Mouse (Mus musculus) forebrain, embryonic 13.5 days (tissue): Measurements from ENCODE around the gene Kif6. TPM values are rescaled to one million over a fixed set of nuclear protein-coding genes. Genes with fewer than 3 reads are reported as not detected.

Experiments used
- ATAC-seq: fragments of 200-750 bp; cut with Nextera tagmentation; 2 replicates; pipeline ENCODE4 v1.8.0; 2017
- H3K27ac ChIP-seq: fragments of 300-500 bp; sonication (generic); 2 replicates; pipeline ENCODE4 v1.5.1; 2015; ENCODE audit warnings: inconsistent platforms, mild to moderate bottlenecking, moderate library complexity
- H3K27me3 ChIP-seq: fragments of 300-500 bp; sonication (generic); 2 replicates; pipeline ENCODE4 v1.6.1; 2015; ENCODE audit warnings: mild to moderate bottlenecking, inconsistent platforms
- H3K36me3 ChIP-seq: fragments of 300-500 bp; sonication (generic); 2 replicates; pipeline ENCODE4 v1.6.1; 2015; ENCODE audit warnings: mild to moderate bottlenecking, inconsistent platforms; ENCODE audit not compliant: poor library complexity, severe bottlenecking
- H3K4me1 ChIP-seq: fragments of 300-500 bp; sonication (generic); 2 replicates; pipeline ENCODE4 v1.6.1; 2015; ENCODE audit warnings: inconsistent platforms
- H3K4me2 ChIP-seq: fragments of 300-500 bp; sonication (generic); 2 replicates; pipeline ENCODE4 v1.6.1; 2015; ENCODE audit warnings: inconsistent platforms, mild to moderate bottlenecking, moderate library complexity
- H3K4me3 ChIP-seq: fragments of 300-500 bp; sonication (generic); 2 replicates; pipeline ENCODE4 v1.5.1; 2015; ENCODE audit warnings: mild to moderate bottlenecking, inconsistent platforms
- H3K9ac ChIP-seq: fragments of 300-500 bp; sonication (generic); 2 replicates; pipeline ENCODE4 v1.6.1; 2015; ENCODE audit warnings: mild to moderate bottlenecking, inconsistent platforms
- H3K9me3 ChIP-seq: fragments of 300-500 bp; sonication (generic); replicated peaks from 2 replicates; pipeline ENCODE4 v1.6.1; 2016; ENCODE audit warnings: inconsistent platforms
- WGBS: fragments of 180-500 bp; shearing (Covaris S2); methylation state at CpG from one replicate; pipeline ENCODE4 v1.1.7; 2015; 5-methylcytosine and 5-hydroxymethylcytosine counted together
- polyA plus RNA-seq: library from polyadenylated mRNA; unstranded; fragments of >200 nt; fragmentation: Nextera tagmentation; extraction: Ambion mirVana; gene quantifications from 2 replicates; pipeline ENCODE4 v1.2.1, GENCODE M21; 2015

The Kif6 gene
- polyA plus RNA-seq, 1 experiment from 2014 or later = 1.7 TPM

DNA sequence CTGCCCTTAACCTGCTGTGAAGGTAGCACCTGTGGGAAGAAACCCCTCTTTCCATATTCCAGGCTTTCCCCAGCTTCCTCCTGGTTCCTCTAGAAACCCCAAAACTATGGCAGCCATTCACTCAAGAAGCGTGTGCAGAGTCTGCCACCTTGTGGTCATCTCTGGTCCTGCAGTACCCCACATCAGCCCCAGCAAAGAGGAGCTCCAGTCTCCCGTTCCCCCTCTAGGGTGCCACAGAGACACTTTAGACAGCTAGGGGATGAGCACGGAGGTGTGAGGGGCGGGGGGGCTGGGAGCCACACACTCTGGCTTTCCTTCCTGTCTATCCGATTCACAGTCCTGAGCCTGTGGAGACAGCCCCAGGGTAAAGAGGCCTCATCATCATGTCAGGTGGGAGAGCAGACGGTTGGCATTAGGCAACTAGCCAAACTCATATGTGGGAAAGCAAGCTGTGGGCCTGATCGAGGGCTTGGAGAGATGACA, 284.0 kb downstream of the Kif6 start:
- ATAC-seq = peak; percentile 83
- Histone ChIP-seq H3K27ac (no peak overlapping the region), H3K36me3 (no peaks in the 10 kb centered on the region), H3K4me1 (peaks cover 8% of the 10 kb centered on the region; the same call in 1 of the 2 replicates), H3K4me3 (no peak overlapping the region), H3K9me3 (no peaks in the 10 kb centered on the region), H3K9ac (no peak overlapping the region), H3K4me2 (no peak overlapping the region), H3K27me3 (peaks cover 15% of the 10 kb centered on the region)
- 19% methylated on average over 7 of the region's 7 CpGs for WGBS

DNA sequence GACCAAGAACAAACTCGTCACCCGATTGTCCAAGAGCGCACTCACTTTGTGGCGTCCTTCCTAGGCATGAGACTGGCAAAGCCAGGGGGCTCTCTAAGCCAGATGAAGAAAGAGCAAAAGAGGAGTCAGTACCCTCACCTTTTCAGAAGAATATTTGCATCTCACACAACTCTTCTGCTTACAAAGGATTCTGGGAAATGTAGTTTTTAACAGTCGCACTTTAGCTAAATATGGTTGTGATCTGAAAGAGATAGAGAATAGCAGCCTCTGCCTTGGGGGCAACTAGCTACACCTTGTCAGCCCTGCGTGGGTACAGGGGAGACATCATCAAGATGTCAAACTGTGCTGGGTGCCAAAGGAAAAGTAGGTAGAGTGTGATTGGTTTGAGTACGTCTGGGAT, 287.7 kb downstream of the Kif6 start:
- Histone ChIP-seq H3K9ac (no peak overlapping the region), H3K9me3 (no peaks in the 10 kb centered on the region), H3K27me3 (peaks cover 15% of the 10 kb centered on the region), H3K27ac (no peak overlapping the region), H3K4me1 (peaks cover 8% of the 10 kb centered on the region; the same call in 1 of the 2 replicates), H3K4me2 (no peak overlapping the region), H3K4me3 (no peak overlapping the region), H3K36me3 (no peaks in the 10 kb centered on the region)
- ATAC-seq = no peak
- WGBS = 89% methylated on average over 7 of the region's 7 CpGs

DNA sequence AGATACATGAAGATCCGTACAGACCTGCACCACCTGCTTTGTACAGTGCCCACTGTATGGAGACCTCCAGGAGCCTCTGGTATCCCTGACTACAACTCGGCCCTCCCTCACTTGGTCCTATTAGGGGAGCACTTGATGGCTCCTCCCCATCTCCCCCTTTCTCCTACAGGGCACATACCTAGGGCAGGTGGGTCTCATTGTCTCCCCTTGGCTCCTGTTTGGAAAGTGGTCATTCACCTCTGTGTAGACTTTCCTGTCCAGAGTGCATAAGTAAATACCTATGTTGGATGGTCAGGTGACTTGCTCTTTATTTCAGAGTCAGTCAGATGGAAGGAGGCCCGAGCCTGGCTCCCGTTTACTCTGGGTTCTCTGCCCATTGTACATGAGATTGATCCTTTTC, 308.5 kb downstream of the Kif6 start:
- Histone ChIP-seq H3K4me1 (no peaks in the 10 kb centered on the region), H3K27me3 (no peaks in the 10 kb centered on the region), H3K4me2 (no peak overlapping the region), H3K9me3 (no peaks in the 10 kb centered on the region), H3K9ac (no peak overlapping the region), H3K27ac (no peak overlapping the region), H3K36me3 (no peaks in the 10 kb centered on the region), H3K4me3 (no peak overlapping the region)
- WGBS = 79% methylated on average over 4 of the region's 4 CpGs
- no peak for ATAC-seq

DNA sequence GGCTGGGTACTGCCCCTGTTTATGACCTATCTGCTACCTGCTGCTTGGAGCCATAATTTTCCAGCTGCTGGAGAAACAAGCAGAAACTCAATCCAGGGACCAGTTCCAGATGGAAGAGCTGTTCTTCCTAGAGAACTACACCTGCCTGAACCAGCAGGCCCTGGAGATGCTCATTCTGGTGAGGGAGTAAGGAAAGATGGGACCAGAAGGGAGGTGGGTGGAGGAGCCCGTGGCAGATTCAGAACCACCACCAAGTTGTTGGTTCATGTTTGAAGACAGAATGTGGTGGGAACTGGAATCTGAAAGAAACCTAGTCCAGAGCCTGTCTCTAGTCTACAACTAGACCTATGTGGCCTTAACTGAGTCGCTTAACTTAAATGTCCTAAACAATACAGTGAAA, 312.7 kb downstream of the Kif6 start:
- WGBS = 87% methylated on average over 2 of the region's 2 CpGs
- Histone ChIP-seq H3K4me3 (no peak overlapping the region), H3K9me3 (no peaks in the 10 kb centered on the region), H3K9ac (no peak overlapping the region), H3K27ac (no peak overlapping the region), H3K4me2 (no peak overlapping the region), H3K4me1 (no peaks in the 10 kb centered on the region), H3K27me3 (no peaks in the 10 kb centered on the region), H3K36me3 (no peaks in the 10 kb centered on the region)
- no peak for ATAC-seq

DNA sequence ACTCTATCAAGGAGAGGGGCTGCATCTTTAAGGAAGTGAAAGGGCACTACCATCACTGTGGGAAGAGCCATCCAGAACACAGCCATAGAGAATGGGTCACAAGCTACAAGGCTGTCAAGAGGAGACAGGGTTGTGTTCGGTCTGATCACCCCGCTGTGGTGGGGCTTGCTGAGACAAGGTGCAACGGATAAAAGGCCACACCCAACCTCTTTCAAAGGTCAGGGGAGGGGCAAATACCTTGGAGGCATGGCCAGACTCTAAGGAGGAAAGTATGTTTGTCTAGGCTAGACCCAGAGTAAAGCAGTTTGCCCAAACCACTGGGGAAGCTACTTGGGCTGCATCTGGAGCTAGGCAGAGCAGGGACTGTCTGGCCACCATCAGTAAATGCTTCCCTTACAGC, 318.9 kb downstream of the Kif6 start:
- Histone ChIP-seq H3K4me2 (no peak overlapping the region), H3K27me3 (no peaks in the 10 kb centered on the region), H3K9me3 (no peaks in the 10 kb centered on the region), H3K4me3 (no peak overlapping the region), H3K27ac (no peak overlapping the region), H3K4me1 (peaks cover 8% of the 10 kb centered on the region; the same call in 1 of the 2 replicates), H3K36me3 (no peaks in the 10 kb centered on the region), H3K9ac (no peak overlapping the region)
- ATAC-seq = no peak
- 69% methylated on average over 3 of the region's 3 CpGs for WGBS

DNA sequence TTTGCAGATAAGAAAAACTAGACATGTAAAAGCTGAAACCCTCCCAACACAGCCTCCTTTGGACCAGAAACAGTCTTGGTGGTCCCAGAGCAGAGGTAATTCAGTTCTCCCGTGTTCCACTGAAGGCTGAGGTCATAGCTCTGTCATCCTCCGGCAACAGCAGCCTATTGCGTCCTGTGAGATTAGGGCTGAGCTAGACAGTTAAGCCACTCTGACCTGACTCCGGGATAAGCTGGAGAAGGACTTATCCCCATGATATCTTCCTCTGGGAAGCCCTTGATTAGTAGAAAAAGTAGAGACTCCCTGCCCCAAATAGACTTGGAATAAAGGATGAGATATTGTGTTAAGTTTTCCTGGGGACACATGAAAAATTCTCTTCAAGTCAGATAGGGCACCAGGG, 319.6 kb downstream of the Kif6 start:
- 67% methylated on average over 4 of the region's 4 CpGs for WGBS
- Histone ChIP-seq H3K4me1 (peaks cover 8% of the 10 kb centered on the region; the same call in 1 of the 2 replicates), H3K36me3 (no peaks in the 10 kb centered on the region), H3K27ac (no peak overlapping the region), H3K9ac (no peak overlapping the region), H3K27me3 (no peaks in the 10 kb centered on the region), H3K9me3 (no peaks in the 10 kb centered on the region), H3K4me3 (no peak overlapping the region), H3K4me2 (no peak overlapping the region)
- ATAC-seq = no peak

DNA sequence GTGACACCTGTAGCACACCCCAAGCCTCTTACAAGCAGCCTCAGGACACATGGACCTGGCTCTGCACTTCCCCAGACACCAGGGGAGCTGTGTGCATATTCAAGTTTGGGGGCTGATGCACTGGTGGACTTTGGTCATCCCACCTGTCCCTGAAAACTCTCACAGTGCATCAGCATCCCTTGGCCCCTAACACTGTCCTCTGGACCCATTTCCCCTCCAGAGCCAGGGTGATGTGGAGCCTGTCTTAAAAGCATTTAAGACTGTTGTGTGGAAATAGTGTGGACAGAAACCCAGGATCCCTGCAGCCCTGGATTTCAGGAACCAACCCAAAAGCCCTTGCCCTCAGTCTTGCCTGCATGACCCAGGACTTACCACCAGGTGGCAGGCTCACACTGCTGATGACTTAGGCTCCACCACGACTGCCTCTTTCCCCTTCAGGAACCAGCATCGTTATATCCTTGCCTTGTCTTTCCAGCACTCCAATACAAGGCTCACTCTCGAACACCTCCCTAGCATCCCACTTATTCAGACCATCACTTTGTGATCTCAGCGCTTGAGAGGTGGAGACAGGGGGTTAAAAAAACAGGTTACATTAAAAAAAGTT, 320.8 kb downstream of the Kif6 start:
- H3K27me3 ChIP-seq = no peaks in the 10 kb centered on the region
- H3K36me3 ChIP-seq = no peaks in the 10 kb centered on the region
- no peak overlapping the region for H3K4me2 ChIP-seq
- peaks cover 8% of the 10 kb centered on the region; the same call in 1 of the 2 replicates for H3K4me1 ChIP-seq
- ATAC-seq = peak; percentile 88
- 0% methylated on average over 4 of the region's 4 CpGs for WGBS
- no peak overlapping the region for H3K4me3 ChIP-seq
- no peak overlapping the region for H3K9ac ChIP-seq
- no peaks in the 10 kb centered on the region for H3K9me3 ChIP-seq
- no peak overlapping the region for H3K27ac ChIP-seq

DNA sequence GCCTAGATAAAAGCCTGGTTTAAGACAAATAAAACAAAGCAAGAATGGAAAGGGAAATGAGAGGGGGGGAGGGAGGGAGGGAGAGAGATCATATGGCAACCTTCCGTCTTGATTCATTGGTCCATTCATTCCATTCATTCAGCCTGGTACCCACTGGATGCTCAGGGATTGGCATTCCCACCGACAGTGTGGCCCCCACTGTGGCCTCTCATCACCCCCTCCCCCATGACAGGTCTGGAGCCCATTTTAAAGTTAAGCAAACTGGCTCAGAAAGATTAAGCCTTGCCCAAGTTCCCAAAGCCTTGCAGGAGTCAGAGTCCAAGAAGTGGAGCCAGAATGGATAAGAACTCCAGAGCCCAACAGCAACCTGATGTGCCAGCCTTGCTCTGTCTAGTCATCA, 321.3 kb downstream of the Kif6 start:
- Histone ChIP-seq H3K9ac (no peak overlapping the region), H3K27me3 (no peaks in the 10 kb centered on the region), H3K4me2 (no peak overlapping the region), H3K36me3 (no peaks in the 10 kb centered on the region), H3K4me3 (no peak overlapping the region), H3K27ac (no peak overlapping the region), H3K4me1 (peaks cover 8% of the 10 kb centered on the region; the same call in 1 of the 2 replicates), H3K9me3 (no peaks in the 10 kb centered on the region)
- 4% methylated on average over 2 of the region's 2 CpGs for WGBS
- ATAC-seq = peak; percentile 52

DNA sequence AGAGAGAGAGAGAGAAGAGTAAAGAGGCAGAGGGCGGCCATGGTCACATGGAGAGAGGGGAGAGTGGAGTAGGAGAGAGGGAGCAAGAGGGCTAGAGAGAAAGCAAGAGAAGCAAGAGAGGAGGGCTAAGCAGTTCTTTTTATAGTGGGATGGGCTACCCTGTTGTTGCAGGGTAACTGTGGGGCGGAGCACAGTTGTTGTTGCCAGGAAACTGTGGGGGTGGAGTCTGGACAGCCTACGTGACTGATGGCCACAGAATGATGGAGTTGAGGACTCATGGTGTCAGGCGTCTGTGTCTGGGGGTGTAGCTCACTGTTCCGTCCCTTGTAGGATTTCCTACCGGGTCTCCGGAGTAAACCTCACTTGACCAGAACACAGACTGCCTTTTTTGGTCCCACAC, 324.2 kb downstream of the Kif6 start:
- WGBS = 73% methylated on average over 7 of the region's 7 CpGs
- no peaks in the 10 kb centered on the region for H3K36me3 ChIP-seq
- no peak overlapping the region for H3K9ac ChIP-seq
- no peak overlapping the region for H3K27ac ChIP-seq
- peaks cover 8% of the 10 kb centered on the region; the same call in 1 of the 2 replicates for H3K4me1 ChIP-seq
- H3K4me2 ChIP-seq = no peak overlapping the region
- H3K9me3 ChIP-seq = no peaks in the 10 kb centered on the region
- H3K27me3 ChIP-seq = no peaks in the 10 kb centered on the region
- no peak overlapping the region for H3K4me3 ChIP-seq
- ATAC-seq = no peak

DNA sequence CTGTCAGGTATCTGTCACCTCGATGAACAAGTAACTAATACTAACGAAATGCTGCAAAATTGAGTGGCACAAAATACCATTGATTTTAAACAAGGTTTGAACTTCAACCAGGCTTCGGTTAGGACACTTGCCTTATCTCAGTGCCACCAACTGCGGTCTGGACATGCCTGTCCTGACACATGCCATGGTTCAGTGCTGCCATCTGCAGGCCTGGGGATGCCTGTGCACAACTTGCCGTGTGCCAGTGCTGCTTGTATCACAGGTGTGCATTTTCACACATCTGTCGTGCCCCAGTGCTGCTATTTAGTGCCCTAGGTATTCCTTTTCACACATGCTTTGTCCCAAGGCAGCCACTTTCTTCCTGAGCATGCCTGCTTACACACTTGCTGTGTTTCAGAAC, 327.7 kb downstream of the Kif6 start:
- Histone ChIP-seq H3K27ac (no peak overlapping the region), H3K36me3 (no peaks in the 10 kb centered on the region), H3K9me3 (no peaks in the 10 kb centered on the region), H3K4me2 (no peak overlapping the region), H3K4me3 (no peak overlapping the region), H3K9ac (no peak overlapping the region), H3K4me1 (no peaks in the 10 kb centered on the region), H3K27me3 (no peaks in the 10 kb centered on the region)
- ATAC-seq = no peak
- 67% methylated on average over 6 of the region's 6 CpGs for WGBS

DNA sequence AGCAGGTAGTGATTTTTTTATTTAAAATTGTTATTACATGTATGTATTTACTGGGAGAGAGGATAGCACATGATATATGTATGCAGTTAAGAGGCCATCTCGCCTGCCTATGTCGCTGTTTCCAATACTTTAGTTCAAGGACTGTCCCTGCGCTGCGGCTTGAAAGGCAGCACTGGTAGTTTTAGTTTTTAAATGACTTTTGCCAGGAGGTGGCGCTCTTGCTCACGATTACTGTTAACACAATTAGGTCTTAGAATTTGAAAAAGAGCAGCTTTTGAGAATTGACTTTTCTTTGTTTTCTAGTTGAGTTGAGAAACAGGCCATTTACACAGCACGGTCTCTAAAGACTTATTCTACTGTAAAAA, 336.5 kb downstream of the Kif6 start:
- Histone ChIP-seq H3K9ac (peak overlapping the region; percentile 28; the same call in 1 of the 2 replicates), H3K4me1 (peaks cover 11% of the 10 kb centered on the region), H3K9me3 (no peaks in the 10 kb centered on the region), H3K4me2 (peak overlapping the region; percentile 55), H3K27me3 (no peaks in the 10 kb centered on the region), H3K4me3 (peak overlapping the region; percentile 17), H3K36me3 (no peaks in the 10 kb centered on the region), H3K27ac (no peak overlapping the region)
- peak; percentile 52 for ATAC-seq
- WGBS = 3% methylated on average over 7 of the region's 7 CpGs

DNA sequence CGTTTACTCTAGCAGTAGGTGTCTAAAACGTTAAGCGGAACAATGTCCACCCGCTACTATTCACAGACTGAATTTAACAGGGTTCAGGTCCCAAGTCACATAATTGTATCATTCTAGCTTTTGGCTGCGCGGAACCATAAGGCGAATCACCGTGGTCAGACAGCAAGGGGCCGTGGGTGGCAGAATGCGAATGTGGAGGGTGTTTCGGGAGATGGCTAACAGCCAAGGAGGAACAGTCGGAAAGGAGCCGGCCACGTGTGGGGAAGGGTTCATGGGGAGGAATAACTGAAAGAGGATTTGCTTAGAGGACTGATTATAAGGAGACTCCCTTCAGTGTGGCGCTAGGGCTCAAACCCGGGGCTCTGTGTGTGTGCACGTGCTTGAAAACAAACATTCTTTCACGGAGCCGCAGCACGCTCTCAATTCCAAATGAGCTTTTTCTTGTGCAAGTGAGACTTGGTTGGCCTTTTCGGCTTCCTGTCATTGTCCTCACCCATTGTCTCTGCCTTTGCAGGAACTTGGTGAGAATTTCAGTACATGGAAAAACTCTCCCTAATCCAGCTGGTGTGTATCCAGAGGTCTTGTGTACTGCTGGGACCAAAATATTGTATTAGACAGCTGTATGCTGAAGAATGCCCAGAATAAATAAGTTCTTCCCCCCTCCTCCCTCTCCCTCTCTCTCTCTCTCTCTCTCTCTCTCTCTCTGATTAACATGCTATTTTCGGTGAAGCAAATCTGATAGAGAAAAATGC, 337.1 kb downstream of the Kif6 start:
- peak; percentile 65 for ATAC-seq
- 11% methylated on average over 22 of the region's 22 CpGs for WGBS
- Histone ChIP-seq H3K4me3 (peak overlapping the region; percentile 17), H3K36me3 (no peaks in the 10 kb centered on the region), H3K27me3 (no peaks in the 10 kb centered on the region), H3K4me2 (peak overlapping the region; percentile 55), H3K9ac (peak overlapping the region; percentile 28; the same call in 1 of the 2 replicates), H3K9me3 (no peaks in the 10 kb centered on the region), H3K27ac (peak overlapping the region; percentile 48; the same call in 1 of the 2 replicates), H3K4me1 (peaks cover 11% of the 10 kb centered on the region)
